Mouse (Mus musculus) C2C12 (cell line): ENCODE data around the gene Lsm14b. TPM values are rescaled to one million over a fixed set of nuclear protein-coding genes. Genes with fewer than 3 reads are reported as not detected.

ENCODE experiments used
- H3K27me3 ChIP-seq: one replicate; pipeline ENCODE4 v1.6.1; 2011; ENCODE audit not compliant: control insufficient read depth, insufficient read depth, insufficient read length
- H3K36me3 ChIP-seq: one replicate; pipeline ENCODE4 v1.6.1; 2011; ENCODE audit not compliant: control insufficient read depth, insufficient read depth
- H3K4me3 ChIP-seq: one replicate; pipeline ENCODE4 v1.5.1; 2011; ENCODE audit warnings: mild to moderate bottlenecking, control low read depth; ENCODE audit not compliant: poor library complexity, insufficient read depth, severe bottlenecking
- H3K79me2 ChIP-seq: one replicate; pipeline ENCODE4 v1.6.1; 2011; ENCODE audit not compliant: control insufficient read depth, insufficient read depth
- H3K79me3 ChIP-seq: one replicate; pipeline ENCODE4 v1.6.1; 2011; ENCODE audit warnings: low read depth, control low read depth
- H3ac ChIP-seq: one replicate; pipeline ENCODE3; 2011; ENCODE audit warnings: low read depth; ENCODE audit not compliant: control insufficient read depth, insufficient read length
- CEBPB ChIP-seq: IDR thresholded peaks from one replicate; pipeline ENCODE4 v1.6.1; 2011; ENCODE audit warnings: low read depth, mild to moderate bottlenecking, control low read depth, moderate library complexity
- CTCF ChIP-seq: IDR thresholded peaks from one replicate; pipeline ENCODE4 v1.5.1; 2011; ENCODE audit not compliant: control insufficient read depth, insufficient read depth, insufficient read length
- FOSL1 ChIP-seq: IDR thresholded peaks from one replicate; pipeline ENCODE4 v1.8.0; 2011; ENCODE audit warnings: mild to moderate bottlenecking, low read length; ENCODE audit not compliant: poor library complexity, insufficient read depth, severe bottlenecking
- MAX ChIP-seq: IDR thresholded peaks from one replicate; pipeline ENCODE4 v1.6.1; 2011; ENCODE audit warnings: mild to moderate bottlenecking, control low read depth
- MYOD1 ChIP-seq: IDR thresholded peaks from one replicate; pipeline ENCODE4 v1.6.1; 2011; ENCODE audit warnings: low read depth; ENCODE audit not compliant: control insufficient read depth, insufficient read length
- MYOG ChIP-seq: IDR thresholded peaks from one replicate; pipeline ENCODE4 v1.6.1; 2011; ENCODE audit not compliant: control insufficient read depth, insufficient read length; ENCODE audit errors: extremely low read depth
- USF1 ChIP-seq: IDR thresholded peaks from one replicate; pipeline ENCODE4 v1.6.1; 2011; ENCODE audit warnings: low read depth, mild to moderate bottlenecking, control low read depth, moderate library complexity
- polyA plus RNA-seq: library from polyadenylated mRNA; unstranded; fragments of >200 nt; fragmentation: generic; extraction: Trizol; gene quantifications from one replicate; pipeline ENCODE4 v1.2.1, GENCODE M21; 2012; ENCODE audit warnings: missing spikeins

Gene Lsm14b
- polyA plus RNA-seq, 1 experiment: 35.2 TPM

DNA sequence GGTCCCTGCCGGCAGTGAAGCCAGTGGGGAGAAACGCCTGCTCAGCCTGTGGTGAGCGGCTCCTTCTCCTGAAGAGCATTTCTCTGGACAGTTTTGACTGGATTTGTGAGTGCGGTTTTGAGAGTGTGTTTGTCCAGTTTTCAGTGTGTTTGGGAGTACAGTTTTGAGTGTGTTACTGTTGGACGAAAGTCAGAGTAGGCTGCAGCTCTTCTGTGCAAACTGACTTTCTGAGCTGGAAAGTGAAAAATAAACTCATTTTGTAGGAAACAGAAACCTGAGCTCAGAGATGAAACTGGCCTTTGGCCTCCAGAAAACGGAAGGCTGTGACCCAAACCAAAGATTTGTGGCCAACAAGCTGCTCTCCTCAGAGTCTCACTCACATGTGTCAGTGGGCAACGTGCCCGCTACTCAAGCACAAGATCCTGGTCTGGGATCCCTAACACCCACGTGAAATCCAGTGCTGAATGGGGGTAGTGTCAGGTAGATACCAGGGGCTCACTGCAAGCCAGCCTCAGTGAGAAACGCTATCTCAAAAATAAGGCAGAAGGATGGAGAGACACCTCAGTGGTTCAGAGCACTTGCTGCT lies 38.3 kb upstream of the Lsm14b start:
- Histone ChIP-seq H3K4me3 (no peak overlapping the region), H3ac (no peak overlapping the region), H3K79me3 (no peaks in the 10 kb centered on the region), H3K27me3 (no peaks in the 10 kb centered on the region), H3K79me2 (no peaks in the 10 kb centered on the region), H3K36me3 (no peaks in the 10 kb centered on the region)
- no peak for TF ChIP-seq CTCF
- no peak for TF ChIP-seq CEBPB
- TF ChIP-seq MYOD1: no peak
- no peak for TF ChIP-seq USF1
- TF ChIP-seq FOSL1: no peak
- no peak for TF ChIP-seq MYOG
- no peak for TF ChIP-seq MAX

- TF ChIP-seq CTCF (no peak), MAX (no peak), MYOG (no peak), USF1 (no peak), MYOD1 (no peak)
Measured at GRCm38 (mm10) chr2:179989098-179989497, 35.7 kb upstream of the Lsm14b start.

DNA sequence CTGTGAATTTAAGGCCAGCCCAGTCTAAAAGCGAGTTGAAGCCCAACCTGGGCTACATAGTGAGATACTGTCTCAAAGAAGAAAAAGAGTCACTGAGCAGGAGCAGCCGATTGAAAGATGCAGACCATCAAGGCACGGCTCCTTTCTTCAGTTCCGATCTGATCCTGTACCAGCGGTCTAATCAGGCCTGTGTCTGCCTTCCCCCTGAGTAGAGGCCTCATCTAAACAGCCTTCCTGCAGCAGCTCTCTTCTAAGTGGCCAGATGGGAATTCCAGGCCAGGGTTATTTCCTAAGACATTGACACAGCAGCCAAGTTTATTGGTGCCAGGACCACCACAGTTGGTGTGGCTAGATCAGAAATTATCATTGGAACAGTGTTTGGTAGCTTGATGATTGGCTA lies 31.7 kb upstream of the Lsm14b start:
- TF ChIP-seq MYOD1 (no peak), USF1 (no peak), FOSL1 (no peak), CTCF (no peak), MAX (no peak), CEBPB (no peak), MYOG (no peak)
- Histone ChIP-seq H3K27me3 (no peaks in the 10 kb centered on the region), H3K36me3 (no peaks in the 10 kb centered on the region), H3K79me3 (no peaks in the 10 kb centered on the region), H3K79me2 (no peaks in the 10 kb centered on the region), H3ac (no peak overlapping the region), H3K4me3 (no peak overlapping the region)

More at GRCm38 (mm10) chr2:179989098-179989497, 35.7 kb upstream of the Lsm14b start:
- no peaks in the 10 kb centered on the region for H3K79me2 ChIP-seq
- no peak overlapping the region for H3ac ChIP-seq
- no peaks in the 10 kb centered on the region for H3K27me3 ChIP-seq
- H3K4me3 ChIP-seq: no peak overlapping the region
- H3K36me3 ChIP-seq: no peaks in the 10 kb centered on the region
- H3K79me3 ChIP-seq: no peaks in the 10 kb centered on the region

DNA sequence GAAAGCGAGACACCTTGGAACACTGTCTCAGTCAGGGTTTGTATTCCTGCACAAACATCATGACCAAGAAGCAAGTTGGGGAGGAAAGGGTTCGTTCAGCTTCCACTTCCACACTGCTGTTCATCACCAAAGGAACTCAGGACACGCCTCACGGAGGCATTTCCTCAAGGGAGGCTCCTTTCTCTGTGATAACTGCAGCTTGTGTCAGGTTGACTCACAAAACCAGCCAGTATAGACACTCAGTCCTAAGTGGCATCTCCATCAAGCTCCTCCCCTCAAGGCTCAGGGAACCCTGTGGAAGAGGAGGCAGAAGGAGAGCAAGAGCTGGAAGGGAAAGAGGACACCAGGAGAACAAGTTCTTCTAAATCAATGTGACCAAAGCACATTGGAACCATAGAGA lies 26.4 kb upstream of the Lsm14b start:
- Histone ChIP-seq H3K4me3 (no peak overlapping the region), H3ac (no peak overlapping the region), H3K79me2 (no peaks in the 10 kb centered on the region), H3K79me3 (no peaks in the 10 kb centered on the region), H3K27me3 (peaks cover 6% of the 10 kb centered on the region), H3K36me3 (no peaks in the 10 kb centered on the region)
- TF ChIP-seq CTCF: no peak
- no peak for TF ChIP-seq USF1
- TF ChIP-seq MYOD1: no peak
- no peak for TF ChIP-seq MYOG
- no peak for TF ChIP-seq MAX
- TF ChIP-seq CEBPB: no peak
- TF ChIP-seq FOSL1: no peak

DNA sequence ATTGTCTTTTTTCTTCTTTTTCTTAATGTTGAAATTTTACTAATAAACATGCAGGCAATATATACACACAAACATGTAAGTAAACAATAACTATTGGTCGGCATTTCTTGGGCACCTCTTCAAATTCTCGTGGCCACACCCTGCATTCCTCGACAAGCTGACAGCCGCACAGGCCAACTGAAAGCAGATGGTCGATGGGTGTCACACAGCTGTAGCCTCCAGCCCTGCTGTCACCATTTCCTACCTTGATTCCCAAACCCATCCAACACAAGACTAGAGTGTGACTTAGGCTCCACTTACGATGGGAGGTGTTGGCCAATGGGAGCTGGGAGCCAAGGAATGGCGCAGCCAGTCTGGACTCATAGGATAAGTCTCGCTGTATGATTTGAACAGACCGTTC lies 23.2 kb upstream of the Lsm14b start:
- Histone ChIP-seq H3K79me2 (no peaks in the 10 kb centered on the region), H3K4me3 (no peak overlapping the region), H3K36me3 (no peaks in the 10 kb centered on the region), H3ac (no peak overlapping the region), H3K27me3 (peaks cover 11% of the 10 kb centered on the region), H3K79me3 (no peaks in the 10 kb centered on the region)
- TF ChIP-seq MYOD1 (no peak), USF1 (no peak), FOSL1 (no peak), MYOG (no peak), MAX (no peak), CTCF (no peak), CEBPB (no peak)

DNA sequence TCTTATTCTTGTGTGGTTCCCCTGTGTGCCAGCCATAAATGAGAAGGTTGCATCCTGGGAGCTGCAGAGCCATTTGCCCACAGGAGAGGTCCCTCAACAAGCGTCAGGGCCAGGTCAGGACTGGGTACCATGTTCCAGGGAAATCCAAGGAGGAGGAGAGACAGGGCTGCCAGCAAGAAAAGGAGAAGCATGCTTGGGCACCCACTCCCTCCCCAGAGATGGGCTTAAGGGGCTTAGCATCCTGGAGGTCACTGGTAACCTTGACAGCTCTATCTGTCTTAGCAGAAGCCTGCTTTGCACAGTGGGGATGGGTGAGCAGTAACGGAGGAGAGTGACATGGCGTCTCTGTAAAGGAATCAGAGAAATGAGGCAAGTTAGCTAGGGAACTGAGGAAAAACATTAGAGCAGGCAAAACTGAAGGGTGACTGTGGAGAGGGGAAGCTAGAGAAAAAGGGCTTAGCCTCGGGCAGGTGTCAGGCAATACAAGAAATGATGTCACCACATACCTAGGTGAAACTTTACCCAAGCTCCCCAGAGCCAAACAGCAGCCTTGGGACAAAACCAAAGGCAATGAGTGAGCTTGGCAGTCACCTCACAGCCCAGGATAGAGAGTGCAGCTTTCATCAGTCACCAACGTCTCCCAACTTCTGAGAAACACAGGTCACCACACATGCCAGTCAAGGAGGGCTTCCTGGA lies 19.0 kb upstream of the Lsm14b start:
- TF ChIP-seq FOSL1 (no peak), CEBPB (no peak), MAX (no peak), MYOD1 (no peak), MYOG (no peak), USF1 (no peak), CTCF (no peak)
- H3K79me3 ChIP-seq: no peaks in the 10 kb centered on the region
- H3K4me3 ChIP-seq: no peak overlapping the region
- no peak overlapping the region for H3ac ChIP-seq
- H3K79me2 ChIP-seq: no peaks in the 10 kb centered on the region
- H3K36me3 ChIP-seq: no peaks in the 10 kb centered on the region
- H3K27me3 ChIP-seq: peaks cover 11% of the 10 kb centered on the region
